Mouse (Mus musculus): Measurements from ENCODE around the gene Yaf2.
"Not testable (repeated sequence)": the region's sequence is repeated elsewhere in the genome, so short reads cannot be mapped to it uniquely, and the experiment has no call there.

Gene Yaf2

DNA sequence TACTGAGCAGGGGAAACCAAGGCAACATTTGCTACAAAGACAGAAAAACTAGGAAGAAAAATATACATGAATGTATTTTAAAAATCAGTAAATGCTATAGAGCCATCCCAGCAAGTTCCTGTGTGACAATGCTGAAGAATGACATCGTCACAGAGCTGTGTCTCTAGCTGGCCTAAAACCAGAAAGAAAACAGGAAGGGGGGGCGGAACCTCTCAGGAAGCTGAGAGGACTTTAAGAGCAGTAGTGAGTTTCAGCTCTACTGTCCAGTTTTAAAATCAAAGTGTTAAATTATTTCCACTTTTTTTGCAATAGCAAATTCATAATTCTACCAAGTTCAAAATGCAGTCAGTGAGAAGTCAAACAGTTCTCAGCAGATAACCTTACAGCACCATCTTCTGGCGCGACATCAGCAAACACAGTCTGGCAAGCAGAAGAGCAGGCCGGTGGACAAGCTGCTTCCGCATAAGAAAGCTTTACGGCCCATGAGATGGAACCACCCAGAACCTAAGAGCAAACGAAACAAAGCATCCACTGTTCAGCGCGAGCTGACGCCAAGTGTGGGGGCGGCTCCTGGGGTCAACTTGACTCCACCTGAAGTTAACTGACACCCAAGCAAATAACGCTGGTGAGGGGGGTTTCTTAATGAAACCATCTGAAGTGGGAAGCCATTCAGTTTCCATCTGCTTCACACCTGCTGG is 85.0 kb downstream of the Yaf2 start:
- DNase-seq, result peak; percentile 50 to 61

DNA sequence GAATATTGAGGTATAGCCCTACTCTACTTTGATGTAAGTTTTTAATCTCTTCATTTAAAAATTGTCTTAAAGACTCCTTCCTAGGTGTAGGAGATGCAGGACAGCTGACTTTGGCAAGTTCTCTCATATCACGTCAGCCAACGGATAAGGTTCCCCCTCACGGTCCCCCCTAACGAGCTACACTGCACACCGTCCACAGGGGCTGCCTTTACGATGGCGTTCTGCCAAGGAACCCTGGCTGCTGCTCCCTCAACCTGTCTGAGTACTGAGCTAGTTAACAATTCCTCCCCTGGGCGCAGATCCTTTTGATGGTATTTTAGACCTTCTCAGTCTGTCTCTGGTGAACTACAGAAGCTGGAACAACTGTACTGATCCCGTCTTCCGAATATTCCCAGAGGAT is 93.5 kb downstream of the Yaf2 start:
- DNase-seq, result peak in 1 of 2 experiments; percentile 21

DNA sequence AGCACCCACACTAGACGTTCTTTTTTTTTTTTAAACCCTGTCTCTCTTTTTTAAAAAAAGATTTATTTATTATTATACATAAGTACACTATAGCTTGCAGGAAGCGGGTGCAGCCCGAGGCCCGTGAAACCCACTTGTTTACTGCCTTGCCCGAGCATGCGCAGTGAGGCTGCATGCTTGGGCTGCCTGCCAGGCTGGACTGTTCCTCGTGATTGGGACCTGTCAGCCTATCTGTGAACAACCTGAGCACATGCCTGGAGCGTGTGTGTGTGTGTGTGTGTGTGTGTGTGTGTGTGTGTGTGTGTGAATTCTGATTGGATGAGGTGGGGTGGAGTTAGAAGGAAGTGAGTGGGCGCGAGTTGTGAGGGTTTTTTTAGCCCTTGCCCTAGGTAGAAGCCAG is 100.3 kb downstream of the Yaf2 start:
- not testable (repeated sequence) for DNase-seq

All from cerebellum, postnatal 10 days (tissue).